Mouse (Mus musculus): ENCODE data around the gene Olfr262. TPM values are rescaled to one million over a fixed set of nuclear protein-coding genes. Genes with fewer than 3 reads are reported as not detected.
"Not testable (repeated sequence)": the region's sequence is repeated elsewhere in the genome, so short reads cannot be mapped to it uniquely, and the experiment has no call there.

Gene Olfr262
- not detected in 2 replicates for polyA plus RNA-seq (2012; ENCODE audit: insufficient read depth, insufficient read length, low replicate concordance, missing spikeins)

DNA sequence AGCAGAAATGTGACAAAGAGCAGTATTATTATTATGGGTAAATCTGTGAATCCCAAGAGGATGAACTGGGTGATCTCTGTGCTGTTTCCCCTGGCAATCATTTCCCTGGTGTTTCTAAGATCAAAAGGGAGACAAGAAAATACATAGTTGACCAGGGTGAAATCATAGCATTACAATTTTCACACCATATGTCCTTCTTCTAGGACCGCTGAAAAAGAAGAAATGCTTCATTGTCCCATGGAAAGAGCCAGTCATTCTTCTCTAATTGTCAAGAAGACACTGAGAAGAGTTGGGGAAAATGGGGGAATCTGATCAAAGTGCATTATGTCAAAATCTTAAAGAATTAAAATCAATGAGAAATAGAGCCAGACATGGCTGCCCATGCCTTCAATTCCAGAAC, at the start of gene Olfr262:
TSS of gene Olfr262 (minus strand) at position 101 of the 400 bp plus-strand sequence.
- Histone ChIP-seq H3K27ac (ENCODE audit: insufficient read depth, low read depth, low read length) (no peak within 1 kb of the TSS), H3K4me3 (ENCODE audit: insufficient read depth, low read depth, low read length) (no peak within 1 kb of the TSS), H3K4me1 (ENCODE audit: control insufficient read depth, insufficient read depth, low read length) (no peaks in the 10 kb centered on the region)
- WGBS: 72% methylated on average over 1 of the region's 1 CpGs
- TF ChIP-seq POLR2A (IDR thresholded peaks at IDR 0.05; ENCODE audit: insufficient read depth, low read depth, low read length) (no peak), CTCF (IDR thresholded peaks at IDR 0.05; ENCODE audit: insufficient read depth, low read depth, low read length) (no peak)

DNA sequence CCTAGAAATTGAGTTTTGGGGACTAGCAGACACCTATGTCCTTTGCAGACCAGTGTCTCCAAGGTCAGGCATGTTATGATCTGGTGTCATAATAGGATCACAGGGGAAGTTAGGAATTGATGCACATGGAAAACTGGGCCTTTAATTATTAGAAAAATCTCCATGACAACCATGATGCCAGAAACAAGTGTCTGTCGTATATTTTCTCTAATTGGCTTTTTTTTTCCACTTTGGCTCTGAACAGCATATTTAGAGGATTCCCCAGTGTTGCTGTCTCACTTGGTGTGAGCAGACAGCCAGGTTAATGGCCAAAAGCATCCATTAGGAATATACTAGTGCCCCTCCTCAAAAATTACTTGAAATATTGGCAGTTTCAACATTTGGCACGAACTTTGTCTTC, 38.1 kb upstream of the Olfr262 start, which contains the start of gene Olfr1434:
TSS of gene Olfr1434 (plus strand) at position 301 of the 400 bp plus-strand sequence.
- TF ChIP-seq CTCF (IDR thresholded peaks at IDR 0.05; ENCODE audit: insufficient read depth, low read depth, low read length) (no peak), POLR2A (IDR thresholded peaks at IDR 0.05; ENCODE audit: insufficient read depth, low read depth, low read length) (no peak)
- Histone ChIP-seq H3K27ac (ENCODE audit: insufficient read depth, low read depth, low read length) (no peak within 1 kb of the TSS), H3K4me3 (ENCODE audit: insufficient read depth, low read depth, low read length) (no peak within 1 kb of the TSS), H3K4me1 (ENCODE audit: control insufficient read depth, insufficient read depth, low read length) (no peaks in the 10 kb centered on the region)
- WGBS: 53% methylated on average over 2 of the region's 2 CpGs

DNA sequence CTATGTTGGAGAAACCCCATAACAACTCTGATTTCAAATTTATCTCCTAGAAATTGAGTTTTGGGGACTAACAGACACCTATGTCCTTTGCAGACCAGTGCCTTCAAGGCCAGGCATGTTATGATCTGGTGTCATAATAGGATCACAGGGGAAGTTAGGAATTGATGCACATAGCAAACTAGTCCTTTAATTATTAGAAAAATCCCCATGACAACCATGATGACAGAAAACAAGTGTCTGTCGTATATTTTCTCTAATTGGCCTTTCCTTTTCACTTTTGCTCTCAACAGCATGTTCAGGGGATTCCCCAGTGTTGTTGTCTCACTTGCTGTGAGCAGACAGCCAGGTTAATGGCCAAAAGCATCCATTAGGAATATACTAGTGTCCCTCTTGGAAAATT, 19.3 kb upstream of the Olfr262 start, which contains the start of gene Olfr235:
TSS of gene Olfr235 (plus strand) at position 301 of the 400 bp plus-strand sequence.
- no peak within 1 kb of the TSS for H3K27ac ChIP-seq (ENCODE audit: insufficient read depth, low read depth, low read length)
- H3K4me3 ChIP-seq (ENCODE audit: insufficient read depth, low read depth, low read length): no peak within 1 kb of the TSS
- TF ChIP-seq CTCF (IDR thresholded peaks at IDR 0.05; ENCODE audit: insufficient read depth, low read depth, low read length): no peak
- no peak for TF ChIP-seq POLR2A (IDR thresholded peaks at IDR 0.05; ENCODE audit: insufficient read depth, low read depth, low read length)
- no peaks in the 10 kb centered on the region for H3K4me1 ChIP-seq (ENCODE audit: control insufficient read depth, insufficient read depth, low read length)
- WGBS: 67% methylated on average over 1 of the region's 1 CpGs

DNA sequence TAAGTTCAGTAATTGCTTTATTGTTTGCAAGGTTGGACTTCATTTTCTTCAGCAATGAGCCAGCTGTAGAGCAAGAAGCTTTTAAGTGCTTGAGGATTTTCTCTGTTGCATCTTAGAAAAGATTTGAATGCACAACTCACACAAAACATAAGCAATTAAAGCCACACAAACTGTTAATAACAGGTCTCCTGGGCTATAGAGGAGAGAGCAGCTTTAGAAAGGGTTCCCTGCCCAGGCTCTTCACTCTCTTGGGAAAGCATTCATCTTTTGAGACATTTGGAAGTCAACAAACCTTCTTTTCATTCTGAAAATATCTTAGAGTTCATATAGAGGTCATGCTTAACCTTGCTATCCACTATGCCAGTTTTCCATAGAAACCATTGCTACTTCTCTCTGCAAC, 9.0 kb downstream of the Olfr262 start, which contains the start of gene Olfr1432:
TSS of gene Olfr1432 (minus strand) at position 101 of the 400 bp plus-strand sequence.
- H3K4me1 ChIP-seq (ENCODE audit: control insufficient read depth, insufficient read depth, low read length); H3K27ac ChIP-seq (ENCODE audit: insufficient read depth, low read depth, low read length); H3K4me3 ChIP-seq (ENCODE audit: insufficient read depth, low read depth, low read length): not testable (repeated sequence)

DNA sequence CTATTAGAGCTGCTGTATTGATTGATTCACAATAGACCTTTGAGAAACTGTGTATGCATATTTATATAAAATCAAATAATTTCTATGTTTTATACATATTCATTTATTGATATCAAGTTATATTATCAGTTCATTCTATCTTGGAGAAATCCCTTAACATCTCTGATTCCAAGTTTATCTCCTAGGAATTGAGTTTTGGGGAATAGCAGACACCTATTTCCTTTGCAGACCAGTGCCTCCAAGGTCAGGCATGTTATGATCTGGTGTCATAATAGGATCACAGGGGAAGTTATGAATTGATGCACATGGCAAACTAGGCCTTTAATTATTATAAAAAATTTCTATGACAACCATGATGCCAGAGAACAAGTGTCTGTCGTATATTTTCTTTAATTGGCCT, 41.1 kb downstream of the Olfr262 start, which contains the start of gene Olfr1431:
TSS of gene Olfr1431 (plus strand) at position 301 of the 400 bp plus-strand sequence.
- H3K4me1 ChIP-seq (ENCODE audit: control insufficient read depth, insufficient read depth, low read length): no peaks in the 10 kb centered on the region
- TF ChIP-seq POLR2A (IDR thresholded peaks at IDR 0.05; ENCODE audit: insufficient read depth, low read depth, low read length): no peak
- TF ChIP-seq CTCF (IDR thresholded peaks at IDR 0.05; ENCODE audit: insufficient read depth, low read depth, low read length): no peak
- no peak within 1 kb of the TSS for H3K4me3 ChIP-seq (ENCODE audit: insufficient read depth, low read depth, low read length)
- WGBS: 60% methylated on average over 1 of the region's 1 CpGs
- no peak within 1 kb of the TSS for H3K27ac ChIP-seq (ENCODE audit: insufficient read depth, low read depth, low read length)

DNA sequence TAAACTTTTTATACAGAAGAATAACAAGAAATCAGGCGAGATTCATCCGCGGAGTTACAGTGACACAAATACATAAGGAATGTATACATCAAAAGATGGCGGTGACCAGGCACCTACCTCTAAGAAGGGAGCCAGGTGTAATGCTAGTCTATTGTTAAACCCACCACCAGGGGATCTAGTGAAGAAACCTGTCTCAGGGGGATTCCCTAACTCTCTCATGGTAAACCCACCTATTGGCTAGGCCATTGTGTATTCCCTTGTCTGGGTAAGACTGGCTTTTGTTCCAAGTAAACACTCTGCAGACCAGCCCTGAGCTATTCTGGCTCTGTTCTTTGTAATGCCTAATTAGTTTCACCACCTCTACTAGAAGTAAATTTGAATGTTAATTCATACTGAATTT, 42.4 kb downstream of the Olfr262 start:
- not testable (repeated sequence) for H3K4me3 ChIP-seq (ENCODE audit: insufficient read depth, low read depth, low read length); H3K27ac ChIP-seq (ENCODE audit: insufficient read depth, low read depth, low read length); H3K4me1 ChIP-seq (ENCODE audit: control insufficient read depth, insufficient read depth, low read length)
- 81% methylated on average over 4 of the region's 4 CpGs for WGBS

Other genes with a start within 250 kb of the Olfr262 start
- not detected in 2 replicates for gene Olfr1423, start 200.3 kb downstream of the Olfr262 start, polyA plus RNA-seq (2012; ENCODE audit: insufficient read depth, insufficient read length, low replicate concordance, missing spikeins)
- not detected in 2 replicates for gene Olfr1424, start 179.0 kb downstream of the Olfr262 start, polyA plus RNA-seq (2012; ENCODE audit: insufficient read depth, insufficient read length, low replicate concordance, missing spikeins)
- not detected in 2 replicates for gene Olfr1425, start 163.9 kb downstream of the Olfr262 start, polyA plus RNA-seq (2012; ENCODE audit: insufficient read depth, insufficient read length, low replicate concordance, missing spikeins)
- not detected in 2 replicates for gene Olfr1426, start 149.6 kb downstream of the Olfr262 start, polyA plus RNA-seq (2012; ENCODE audit: insufficient read depth, insufficient read length, low replicate concordance, missing spikeins)
- not detected in 2 replicates for gene Olfr1427, start 138.3 kb downstream of the Olfr262 start, polyA plus RNA-seq (2012; ENCODE audit: insufficient read depth, insufficient read length, low replicate concordance, missing spikeins)
- not detected in 2 replicates for gene Olfr1428, start 125.8 kb downstream of the Olfr262 start, polyA plus RNA-seq (2012; ENCODE audit: insufficient read depth, insufficient read length, low replicate concordance, missing spikeins)
- gene Olfr76, start 118.5 kb downstream of the Olfr262 start, polyA plus RNA-seq (2012; ENCODE audit: insufficient read depth, insufficient read length, low replicate concordance, missing spikeins): not detected in 2 replicates
- not detected in 2 replicates for gene Olfr1555-ps1, start 71.5 kb downstream of the Olfr262 start, polyA plus RNA-seq (2012; ENCODE audit: insufficient read depth, insufficient read length, low replicate concordance, missing spikeins)
- gene Olfr1431, start 41.0 kb downstream of the Olfr262 start, polyA plus RNA-seq (2012; ENCODE audit: insufficient read depth, insufficient read length, low replicate concordance, missing spikeins): not detected in 2 replicates
- gene Olfr1432, start 9.1 kb downstream of the Olfr262 start, polyA plus RNA-seq (2012; ENCODE audit: insufficient read depth, insufficient read length, low replicate concordance, missing spikeins): not detected in 2 replicates
- not detected in 2 replicates for gene Olfr235, start 19.4 kb upstream of the Olfr262 start, polyA plus RNA-seq (2012; ENCODE audit: insufficient read depth, insufficient read length, low replicate concordance, missing spikeins)
- gene Olfr1434, start 38.2 kb upstream of the Olfr262 start, polyA plus RNA-seq (2012; ENCODE audit: insufficient read depth, insufficient read length, low replicate concordance, missing spikeins): not detected in 2 replicates
- gene Olfr1436, start 57.5 kb upstream of the Olfr262 start, polyA plus RNA-seq (2012; ENCODE audit: insufficient read depth, insufficient read length, low replicate concordance, missing spikeins): not detected in 2 replicates
- not detected in 2 replicates for gene Olfr1437, start 83.4 kb upstream of the Olfr262 start, polyA plus RNA-seq (2012; ENCODE audit: insufficient read depth, insufficient read length, low replicate concordance, missing spikeins)
- not detected in 2 replicates for gene Olfr1438-ps1, start 94.3 kb upstream of the Olfr262 start, polyA plus RNA-seq (2012; ENCODE audit: insufficient read depth, insufficient read length, low replicate concordance, missing spikeins)
- gene Olfr1440, start 145.6 kb upstream of the Olfr262 start, polyA plus RNA-seq (2012; ENCODE audit: insufficient read depth, insufficient read length, low replicate concordance, missing spikeins): not detected in 2 replicates
- not detected in 2 replicates for gene Olfr1441, start 175.8 kb upstream of the Olfr262 start, polyA plus RNA-seq (2012; ENCODE audit: insufficient read depth, insufficient read length, low replicate concordance, missing spikeins)
- not detected in 2 replicates for gene Pfpl, start 186.2 kb upstream of the Olfr262 start, polyA plus RNA-seq (2012; ENCODE audit: insufficient read depth, insufficient read length, low replicate concordance, missing spikeins)
- not detected in 2 replicates for gene Mpeg1, start 219.1 kb upstream of the Olfr262 start, polyA plus RNA-seq (2012; ENCODE audit: insufficient read depth, insufficient read length, low replicate concordance, missing spikeins)

Data from olfactory bulb, adult 2 months (tissue).